Mouse (Mus musculus) thymus, postnatal 0 days (tissue): ENCODE data around the gene Slc6a17. TPM values are rescaled to one million over a fixed set of nuclear protein-coding genes. Genes with fewer than 3 reads are reported as not detected.
A peak's percentile ranks its signal among the peaks of the same experiment; 100 is the strongest.

Experiments used
- DNase-seq: peaks from one replicate; pipeline ENCODE4 v3.0.0-alpha.2; 2015; ENCODE audit warnings: low spot score
- polyA plus RNA-seq: library from polyadenylated mRNA; unstranded; fragments of >200 nt; fragmentation: Nextera tagmentation; extraction: Ambion mirVana; gene quantifications from 2 replicates; pipeline ENCODE4 v1.2.1, GENCODE M21; 2015

Gene Slc6a17
- polyA plus RNA-seq = 0.17 and 0.33 TPM in 2 replicates

DNA sequence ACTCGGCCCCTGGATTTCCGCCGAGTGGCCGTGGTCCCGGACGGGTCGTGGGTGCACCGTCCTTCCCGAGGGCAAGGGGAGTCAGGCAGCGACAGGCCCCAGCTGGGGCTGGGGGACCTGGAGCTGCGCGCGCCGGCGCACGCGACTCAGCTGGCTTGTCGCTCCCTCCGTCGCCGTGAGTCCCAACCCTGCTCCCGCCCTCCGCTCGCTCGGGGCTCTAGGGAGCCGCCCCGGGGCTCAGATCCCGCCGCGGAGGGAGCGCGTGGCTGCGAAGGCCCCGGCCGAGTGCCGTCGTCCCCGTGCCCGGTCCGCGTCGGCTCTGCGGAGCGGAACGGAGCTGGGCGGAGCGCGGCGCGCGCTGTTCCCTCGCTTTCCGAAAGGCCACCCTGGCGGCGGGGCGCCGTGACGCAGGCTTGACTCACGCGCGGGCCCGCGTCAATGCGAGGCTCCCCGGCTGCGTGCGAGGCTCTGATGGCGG, at the start of gene Slc6a17:
Gene Slc6a17, minus strand, starts transcription at position 388 of the 478 bp plus-strand sequence.
- DNase-seq = no peak

DNA sequence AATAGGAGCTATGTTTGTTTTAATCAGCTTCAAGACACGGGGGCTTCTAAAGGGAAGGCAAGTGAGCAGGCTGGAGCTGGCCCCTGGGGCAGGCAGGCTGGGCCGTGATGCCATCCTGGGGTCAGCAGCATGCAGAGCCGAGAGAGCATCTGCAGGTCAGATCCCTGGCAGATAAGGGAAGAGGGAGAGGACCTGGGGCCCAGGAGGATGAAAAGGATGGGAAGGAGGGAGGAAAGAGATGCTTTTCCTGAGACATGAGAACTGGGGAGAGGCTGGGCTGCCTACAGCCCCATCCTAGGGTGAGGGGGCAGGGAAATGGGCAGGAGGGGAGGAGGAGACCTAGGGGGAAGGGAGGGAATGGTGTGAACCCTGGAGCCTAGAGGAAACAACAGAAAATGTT, 47.5 kb upstream of the Slc6a17 start:
- DNase-seq = no peak

DNA sequence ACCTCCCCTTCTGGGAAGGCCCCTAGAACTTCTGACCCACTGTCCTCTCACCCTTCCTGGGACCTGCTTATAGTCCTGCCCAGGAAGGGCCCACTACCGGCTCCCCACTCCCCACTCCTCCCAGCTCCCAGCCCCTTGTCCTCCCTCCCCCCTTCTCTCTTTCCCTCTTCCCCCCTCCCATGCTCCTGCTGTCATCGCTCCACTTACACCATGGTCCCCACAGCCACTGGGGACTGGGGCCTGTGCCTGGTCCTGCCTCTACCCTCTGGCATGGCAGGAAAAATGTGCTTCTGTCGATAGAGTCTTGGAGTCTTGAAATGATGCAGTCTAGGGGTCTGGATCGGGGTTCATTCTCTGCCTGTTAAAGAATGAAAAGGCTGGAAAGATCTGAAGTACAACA, 46.1 kb upstream of the Slc6a17 start:
- no peak for DNase-seq

- no peak for DNase-seq
These were observed 44.8 kb upstream of the Slc6a17 start for GRCm38 (mm10) chr3:107562591-107562990.

DNA sequence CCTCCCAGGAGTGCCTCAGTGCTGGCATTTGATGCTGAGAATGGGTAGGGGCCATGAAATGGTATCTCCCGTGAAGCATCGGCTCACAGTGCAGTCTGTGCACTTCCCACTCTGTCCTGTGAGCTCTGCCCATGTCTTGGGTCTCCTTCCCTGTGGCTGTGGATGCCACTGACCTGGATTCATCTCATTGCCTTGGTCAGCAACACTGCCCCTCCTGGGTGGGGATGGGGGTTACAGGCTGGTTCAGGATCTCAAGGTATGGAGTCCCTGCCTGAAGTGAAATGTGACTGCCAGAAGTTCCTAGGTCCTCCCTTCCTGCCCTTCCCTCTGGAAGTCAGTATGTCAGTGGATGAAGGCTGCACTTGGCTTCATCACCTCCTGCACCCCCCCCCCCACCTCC, 44.3 kb upstream of the Slc6a17 start:
- DNase-seq = no peak

DNA sequence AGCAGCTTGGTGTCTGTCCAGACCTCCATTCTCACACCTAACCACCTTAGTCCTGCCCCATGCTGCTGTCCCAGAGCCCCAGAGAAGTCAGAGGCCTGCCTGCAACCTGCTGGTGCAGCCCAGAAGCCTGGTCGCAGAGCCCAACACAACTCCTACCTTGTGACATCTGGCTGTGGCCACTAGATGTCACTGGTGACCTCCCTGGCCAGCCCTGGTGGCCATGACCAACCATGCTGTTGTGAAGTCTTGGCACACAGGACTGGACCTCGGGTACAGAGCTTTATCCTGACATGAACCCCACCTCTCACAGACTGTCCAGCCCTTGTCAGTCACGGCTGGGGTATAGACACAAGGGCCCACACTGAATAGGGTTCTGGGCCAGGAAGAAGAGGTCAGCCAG, 41.4 kb upstream of the Slc6a17 start:
- DNase-seq = no peak

- no peak for DNase-seq
These were observed 40.9 kb upstream of the Slc6a17 start for GRCm38 (mm10) chr3:107558740-107559139.

DNA sequence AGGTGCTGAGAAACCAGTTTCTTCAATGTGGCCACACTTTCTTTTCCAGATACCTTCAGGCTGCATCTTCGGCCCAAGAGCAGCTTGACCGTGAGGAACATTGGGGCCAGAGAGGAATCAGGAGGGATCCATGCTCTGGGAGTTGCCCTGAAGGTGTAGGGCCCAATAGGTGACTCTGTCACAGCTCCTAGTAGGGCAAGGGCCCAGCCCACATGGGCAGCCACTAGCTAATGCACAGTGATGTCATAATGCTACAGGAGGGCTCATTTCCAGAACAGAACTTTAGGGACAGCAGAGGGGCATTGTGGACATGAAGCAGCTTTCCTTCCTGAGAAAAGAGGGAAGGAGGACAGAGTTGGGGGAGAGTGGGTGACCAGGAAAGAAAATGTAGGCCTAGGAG, 37.0 kb upstream of the Slc6a17 start, which contains the start of gene Ubl4b:
Gene Ubl4b, minus strand, starts transcription at position 232 of the 400 bp plus-strand sequence.
- no peak for DNase-seq

DNA sequence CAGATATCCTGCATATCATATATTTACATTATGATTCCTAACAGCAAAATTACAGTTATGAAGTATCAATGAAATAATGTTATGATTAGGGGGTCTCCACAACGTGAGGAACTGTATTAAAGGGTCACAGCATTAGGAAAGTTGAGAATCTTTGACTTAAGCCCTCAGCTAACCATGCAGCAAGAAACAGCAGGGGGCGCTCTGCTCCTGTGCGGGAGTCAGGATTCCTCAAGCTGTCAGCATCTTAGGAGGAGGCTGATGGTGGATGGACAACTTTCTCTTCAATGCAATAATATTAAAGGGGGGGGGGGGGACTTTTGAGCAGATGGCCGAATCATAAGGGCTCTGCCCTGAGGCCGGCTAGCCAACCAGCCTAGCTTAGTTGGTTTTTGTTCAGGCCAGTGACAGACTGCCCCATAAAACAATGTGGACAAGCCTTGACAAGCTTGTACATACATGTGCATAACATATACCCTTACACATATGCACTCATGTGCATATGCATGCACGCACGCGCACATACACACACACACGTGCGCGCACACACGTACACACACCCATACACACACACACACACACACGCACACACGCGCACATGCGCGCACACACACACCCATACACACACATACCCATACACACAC, 32.7 kb upstream of the Slc6a17 start:
- DNase-seq = peak; percentile 48

- no peak for DNase-seq
These were observed 29.1 kb upstream of the Slc6a17 start for GRCm38 (mm10) chr3:107546956-107547355.

- DNase-seq = no peak
These were observed 28.0 kb upstream of the Slc6a17 start for GRCm38 (mm10) chr3:107545716-107546412.

DNA sequence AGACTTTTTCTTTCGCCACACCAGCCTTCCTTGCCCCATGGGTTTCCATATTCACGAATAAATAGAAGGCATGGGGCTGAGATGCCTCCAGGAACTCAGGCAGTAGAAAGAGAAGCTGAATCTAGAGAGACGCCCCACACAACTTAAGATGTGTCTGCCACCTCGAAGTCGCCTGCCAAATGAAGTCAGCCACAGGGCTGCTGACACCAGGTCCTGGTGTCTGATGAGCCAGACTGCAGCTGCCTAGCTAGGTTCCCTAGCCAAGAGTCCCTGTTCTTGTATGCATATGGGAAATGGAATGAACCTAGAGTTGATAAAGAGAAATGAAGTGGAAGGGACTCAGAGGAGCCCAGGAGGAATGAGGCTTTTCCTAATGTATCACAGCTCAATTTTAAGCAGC, 27.5 kb upstream of the Slc6a17 start:
- no peak for DNase-seq

DNA sequence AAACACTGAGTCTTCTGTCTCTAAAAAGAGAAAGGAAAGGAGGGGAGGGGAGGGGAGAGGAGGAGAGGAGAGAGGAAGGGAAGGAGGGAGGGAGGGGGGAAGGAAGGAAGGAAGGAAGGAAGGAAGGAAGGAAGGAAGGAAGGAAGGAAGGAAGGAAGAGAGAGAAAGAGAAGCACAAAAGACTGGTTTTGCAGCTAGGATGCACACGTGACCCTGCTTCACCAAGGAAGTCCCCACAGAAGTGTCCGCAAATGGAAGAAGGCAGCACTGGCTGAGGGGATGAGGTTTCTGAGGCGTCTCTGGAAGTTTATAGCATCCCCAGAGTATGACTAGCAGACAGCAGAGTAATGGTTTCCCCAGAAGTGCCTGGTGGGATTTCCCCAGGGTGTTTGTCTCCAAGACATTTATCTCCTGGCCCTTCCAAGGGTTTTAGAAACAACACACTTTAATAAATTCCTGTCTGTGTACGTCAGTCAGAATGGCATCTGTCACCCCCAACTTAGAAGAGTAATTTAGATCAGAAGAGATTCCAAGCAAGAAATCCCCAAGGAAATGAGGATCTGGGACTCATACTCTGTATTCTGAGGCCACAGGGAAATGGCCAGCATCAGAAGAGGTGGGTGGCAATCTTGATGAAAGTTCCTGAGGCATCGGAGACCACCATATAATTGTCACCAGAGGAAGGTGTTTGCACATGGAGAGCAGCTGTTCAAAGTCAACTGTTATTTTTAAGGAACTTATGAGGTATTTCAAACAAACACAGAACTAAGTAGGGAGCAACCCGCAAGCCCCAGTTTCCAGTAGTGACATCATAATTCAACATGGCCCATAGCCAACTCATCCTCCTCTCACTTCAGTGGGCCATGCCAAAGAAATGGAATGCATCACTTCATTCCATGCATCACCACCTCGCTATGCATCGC, 25.6 kb upstream of the Slc6a17 start:
- no peak for DNase-seq

DNA sequence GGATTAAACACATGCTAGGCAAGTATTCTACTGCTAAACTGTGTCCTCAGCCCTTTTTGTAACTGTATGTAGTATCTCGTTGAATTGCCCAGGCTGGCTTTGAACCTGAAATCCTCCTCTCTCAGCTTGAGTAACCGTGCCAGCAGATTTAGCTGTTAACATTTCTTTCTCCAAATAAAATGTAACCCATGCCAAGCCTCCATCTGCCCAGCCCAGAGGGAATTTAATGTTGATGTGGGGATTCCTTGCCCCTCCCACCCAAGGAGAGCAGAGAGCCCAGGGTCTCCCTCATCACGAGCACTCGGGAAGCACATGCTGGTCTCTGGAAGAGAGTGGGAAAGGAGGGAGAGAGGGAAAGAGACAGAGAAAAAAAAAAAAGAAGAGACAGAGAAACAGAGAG, 24.8 kb upstream of the Slc6a17 start:
- no peak for DNase-seq

- DNase-seq = no peak
These were observed 19.7 kb upstream of the Slc6a17 start for GRCm38 (mm10) chr3:107537504-107537889.

- DNase-seq = no peak
These were observed 19.1 kb upstream of the Slc6a17 start for GRCm38 (mm10) chr3:107536810-107537503.

- DNase-seq = no peak
These were observed 17.1 kb upstream of the Slc6a17 start for GRCm38 (mm10) chr3:107534951-107535350.

GRCm38 (mm10) chr3:107533532-107533931, 15.7 kb upstream of the Slc6a17 start:
- DNase-seq = no peak

- DNase-seq = no peak
These were observed 12.8 kb upstream of the Slc6a17 start for GRCm38 (mm10) chr3:107530581-107530980.

DNA sequence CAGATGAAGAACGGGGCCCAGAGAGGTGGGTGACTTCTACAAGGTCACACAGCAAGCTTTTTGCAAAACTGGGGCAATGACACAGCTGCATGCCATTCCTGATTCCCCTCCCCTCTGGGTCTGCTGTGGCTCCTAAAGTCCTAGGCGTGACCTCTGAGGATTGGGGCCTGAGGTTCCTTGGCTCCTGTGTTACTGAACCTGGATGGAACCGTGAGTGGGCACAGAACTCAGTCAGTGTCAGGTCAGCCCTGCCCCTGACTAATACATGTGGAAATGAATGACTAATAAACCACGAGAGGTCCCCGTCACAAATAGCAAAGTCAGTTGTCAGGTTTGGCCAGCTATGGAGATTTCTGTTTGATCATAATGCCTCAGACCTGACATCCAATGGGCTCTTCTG, 11.4 kb upstream of the Slc6a17 start:
- no peak for DNase-seq
